Mouse (Mus musculus): ENCODE results near the gene Rnf103. TPM values are rescaled to one million over a fixed set of nuclear protein-coding genes. Genes with fewer than 3 reads are reported as not detected.
A peak's percentile ranks its signal among the peaks of the same experiment; 100 is the strongest.
"Not testable (repeated sequence)": the region's sequence is repeated elsewhere in the genome, so short reads cannot be mapped to it uniquely, and the experiment has no call there.

Rnf103 gene
- 14.8 and 20.1 TPM in 2 replicates for polyA plus RNA-seq (2014; fragmentation: Nextera tagmentation; extraction: Ambion mirVana)

GRCm38 (mm10) chr6:71493675-71494340 lies at the start of gene Rnf103:
Gene Rnf103, plus strand, starts transcription at chr6:71493894.
- Histone ChIP-seq H3K4me3 (ENCODE audit: low read length) (peak within 1 kb of the TSS; percentile 90), H3K4me1 (ENCODE audit: control insufficient read depth, insufficient read depth, low read length) (peaks cover 11% of the 10 kb centered on the region), H3K4me2 (replicated peaks; ENCODE audit: low read depth, low read length) (peak within 1 kb of the TSS; percentile 84), H3K27ac (ENCODE audit: low read depth, low read length) (peak within 1 kb of the TSS; percentile 98), H3K9me3 (ENCODE audit: control insufficient read depth, low read length) (no peaks in the 10 kb centered on the region), H3K27me3 (ENCODE audit: control insufficient read depth, insufficient read depth, low read length) (no peaks in the 10 kb centered on the region), H3K36me3 (ENCODE audit: control insufficient read depth, insufficient read depth, low read length) (peaks cover 7% of the 10 kb centered on the region; the same call in 1 of the 2 replicates), H3K9ac (ENCODE audit: low read depth, low read length) (peak within 1 kb of the TSS; percentile 96)
- WGBS: under 1% methylated on average over 68 of the region's 79 CpGs
- peak; percentile 98 for ATAC-seq (ENCODE audit: low FRiP score, low TSS enrichment)

GRCm38 (mm10) chr6:71444756-71445155 lies 48.9 kb upstream of the Rnf103 start:
- no peak overlapping the region for H3K4me2 ChIP-seq (replicated peaks; ENCODE audit: low read depth, low read length)
- no peak overlapping the region for H3K27ac ChIP-seq (ENCODE audit: low read depth, low read length)
- H3K4me1 ChIP-seq (ENCODE audit: control insufficient read depth, insufficient read depth, low read length): peaks cover 9% of the 10 kb centered on the region; the same call in 1 of the 2 replicates
- H3K36me3 ChIP-seq (ENCODE audit: control insufficient read depth, insufficient read depth, low read length): no peaks in the 10 kb centered on the region
- ATAC-seq (ENCODE audit: low FRiP score, low TSS enrichment): no peak
- WGBS: 57% methylated on average over 1 of the region's 1 CpGs
- H3K9ac ChIP-seq (ENCODE audit: low read depth, low read length): no peak overlapping the region
- H3K27me3 ChIP-seq (ENCODE audit: control insufficient read depth, insufficient read depth, low read length): no peaks in the 10 kb centered on the region
- H3K4me3 ChIP-seq (ENCODE audit: low read length): no peak overlapping the region
- H3K9me3 ChIP-seq (ENCODE audit: control insufficient read depth, low read length): no peaks in the 10 kb centered on the region

- Histone ChIP-seq H3K27me3 (ENCODE audit: control insufficient read depth, insufficient read depth, low read length) (no peaks in the 10 kb centered on the region), H3K9me3 (ENCODE audit: control insufficient read depth, low read length) (no peaks in the 10 kb centered on the region), H3K4me2 (replicated peaks; ENCODE audit: low read depth, low read length) (no peak overlapping the region), H3K4me1 (ENCODE audit: control insufficient read depth, insufficient read depth, low read length) (peaks cover 9% of the 10 kb centered on the region; the same call in 1 of the 2 replicates), H3K27ac (ENCODE audit: low read depth, low read length) (no peak overlapping the region), H3K4me3 (ENCODE audit: low read length) (no peak overlapping the region), H3K36me3 (ENCODE audit: control insufficient read depth, insufficient read depth, low read length) (no peaks in the 10 kb centered on the region), H3K9ac (ENCODE audit: low read depth, low read length) (no peak overlapping the region)
- WGBS: 86% methylated on average over 6 of the region's 6 CpGs
- ATAC-seq (ENCODE audit: low FRiP score, low TSS enrichment): no peak
These were observed 48.1 kb upstream of the Rnf103 start for GRCm38 (mm10) chr6:71445560-71445959.

DNA sequence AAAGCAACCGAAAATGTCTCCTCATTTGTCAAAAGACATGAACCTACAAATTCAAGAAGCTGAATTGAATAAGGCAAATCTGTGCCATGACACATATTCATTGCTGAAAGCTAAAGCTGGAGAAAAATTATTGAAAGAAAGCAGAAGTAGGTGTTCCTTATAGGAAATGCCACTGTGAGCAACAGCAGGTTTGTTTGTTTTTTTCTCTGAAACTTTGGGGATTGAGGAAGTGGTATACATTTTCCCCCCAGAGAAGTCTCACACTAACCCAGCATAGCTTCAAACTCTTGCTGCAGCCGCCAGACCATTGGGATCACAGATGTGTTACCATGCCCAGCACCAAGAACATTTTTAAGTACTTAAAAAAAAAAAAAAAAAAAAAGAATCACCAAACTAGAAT lies 40.9 kb upstream of the Rnf103 start:
- no peak for ATAC-seq (ENCODE audit: low FRiP score, low TSS enrichment)
- no peaks in the 10 kb centered on the region for H3K4me1 ChIP-seq (ENCODE audit: control insufficient read depth, insufficient read depth, low read length)
- no peaks in the 10 kb centered on the region for H3K9me3 ChIP-seq (ENCODE audit: control insufficient read depth, low read length)
- no peak overlapping the region for H3K4me3 ChIP-seq (ENCODE audit: low read length)
- WGBS: 86% methylated on average over 2 of the region's 2 CpGs
- no peaks in the 10 kb centered on the region for H3K27me3 ChIP-seq (ENCODE audit: control insufficient read depth, insufficient read depth, low read length)
- H3K27ac ChIP-seq (ENCODE audit: low read depth, low read length): no peak overlapping the region
- no peak overlapping the region for H3K4me2 ChIP-seq (replicated peaks; ENCODE audit: low read depth, low read length)
- no peak overlapping the region for H3K9ac ChIP-seq (ENCODE audit: low read depth, low read length)
- no peaks in the 10 kb centered on the region for H3K36me3 ChIP-seq (ENCODE audit: control insufficient read depth, insufficient read depth, low read length)

DNA sequence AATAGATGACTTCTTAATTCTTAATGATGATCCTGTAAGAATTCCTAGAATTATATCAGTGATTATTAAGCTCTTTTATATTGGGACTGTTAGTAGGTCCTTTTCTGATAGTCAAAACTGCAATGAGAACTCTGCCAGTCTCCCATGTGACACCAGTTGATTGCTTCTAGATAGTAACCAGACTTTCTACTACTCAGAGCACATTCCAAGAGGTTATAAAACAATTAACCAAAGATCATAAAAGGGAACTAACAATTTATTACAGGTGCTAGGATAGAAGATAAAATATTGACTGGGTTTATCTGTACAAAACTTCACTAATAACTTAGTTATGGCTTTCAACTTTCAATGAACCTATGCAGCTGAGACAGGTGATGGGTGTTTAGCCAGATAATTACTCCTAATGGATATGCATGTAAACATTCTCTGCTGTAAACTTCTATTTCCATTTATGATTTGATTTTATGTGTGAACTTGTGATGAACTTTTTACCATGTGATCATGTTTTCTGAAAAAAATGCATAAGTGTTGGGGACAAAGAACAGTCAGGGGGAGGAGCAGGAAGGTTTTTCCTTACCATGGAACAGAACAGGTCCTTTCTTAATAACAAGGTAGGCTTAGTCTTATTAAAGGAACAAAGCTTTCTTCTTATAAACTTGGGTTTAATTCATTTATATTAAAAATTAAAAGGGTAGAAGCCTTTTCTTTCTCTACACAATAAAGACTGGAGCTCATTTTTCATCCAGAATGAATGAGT lies 39.5 kb upstream of the Rnf103 start:
- not testable (repeated sequence) for H3K4me3 ChIP-seq (ENCODE audit: low read length); ATAC-seq (ENCODE audit: low FRiP score, low TSS enrichment); H3K4me1 ChIP-seq (ENCODE audit: control insufficient read depth, insufficient read depth, low read length); H3K27ac ChIP-seq (ENCODE audit: low read depth, low read length); H3K4me2 ChIP-seq (replicated peaks; ENCODE audit: low read depth, low read length); H3K36me3 ChIP-seq (ENCODE audit: control insufficient read depth, insufficient read depth, low read length); H3K27me3 ChIP-seq (ENCODE audit: control insufficient read depth, insufficient read depth, low read length); H3K9me3 ChIP-seq (ENCODE audit: control insufficient read depth, low read length); H3K9ac ChIP-seq (ENCODE audit: low read depth, low read length)

- H3K27me3 ChIP-seq (ENCODE audit: control insufficient read depth, insufficient read depth, low read length): no peaks in the 10 kb centered on the region
- 66% methylated on average over 8 of the region's 8 CpGs for WGBS
- ATAC-seq (ENCODE audit: low FRiP score, low TSS enrichment): no peak
These were observed 35.6 kb upstream of the Rnf103 start for GRCm38 (mm10) chr6:71457956-71458608.

GRCm38 (mm10) chr6:71465146-71465545 lies 28.5 kb upstream of the Rnf103 start:
- no peak overlapping the region for H3K9ac ChIP-seq (ENCODE audit: low read depth, low read length)
- 93% methylated on average over 3 of the region's 3 CpGs for WGBS
- H3K4me2 ChIP-seq (replicated peaks; ENCODE audit: low read depth, low read length): no peak overlapping the region
- H3K27ac ChIP-seq (ENCODE audit: low read depth, low read length): no peak overlapping the region
- H3K36me3 ChIP-seq (ENCODE audit: control insufficient read depth, insufficient read depth, low read length): no peaks in the 10 kb centered on the region
- H3K4me1 ChIP-seq (ENCODE audit: control insufficient read depth, insufficient read depth, low read length): no peaks in the 10 kb centered on the region
- no peaks in the 10 kb centered on the region for H3K9me3 ChIP-seq (ENCODE audit: control insufficient read depth, low read length)
- no peak for ATAC-seq (ENCODE audit: low FRiP score, low TSS enrichment)
- no peak overlapping the region for H3K4me3 ChIP-seq (ENCODE audit: low read length)
- H3K27me3 ChIP-seq (ENCODE audit: control insufficient read depth, insufficient read depth, low read length): no peaks in the 10 kb centered on the region

More at GRCm38 (mm10) chr6:71457956-71458608, 35.6 kb upstream of the Rnf103 start:
- Histone ChIP-seq H3K4me2 (replicated peaks; ENCODE audit: low read depth, low read length) (no peak overlapping the region), H3K36me3 (ENCODE audit: control insufficient read depth, insufficient read depth, low read length) (no peaks in the 10 kb centered on the region), H3K9ac (ENCODE audit: low read depth, low read length) (no peak overlapping the region), H3K27ac (ENCODE audit: low read depth, low read length) (no peak overlapping the region), H3K4me1 (ENCODE audit: control insufficient read depth, insufficient read depth, low read length) (no peaks in the 10 kb centered on the region), H3K4me3 (ENCODE audit: low read length) (no peak overlapping the region), H3K9me3 (ENCODE audit: control insufficient read depth, low read length) (no peaks in the 10 kb centered on the region)

DNA sequence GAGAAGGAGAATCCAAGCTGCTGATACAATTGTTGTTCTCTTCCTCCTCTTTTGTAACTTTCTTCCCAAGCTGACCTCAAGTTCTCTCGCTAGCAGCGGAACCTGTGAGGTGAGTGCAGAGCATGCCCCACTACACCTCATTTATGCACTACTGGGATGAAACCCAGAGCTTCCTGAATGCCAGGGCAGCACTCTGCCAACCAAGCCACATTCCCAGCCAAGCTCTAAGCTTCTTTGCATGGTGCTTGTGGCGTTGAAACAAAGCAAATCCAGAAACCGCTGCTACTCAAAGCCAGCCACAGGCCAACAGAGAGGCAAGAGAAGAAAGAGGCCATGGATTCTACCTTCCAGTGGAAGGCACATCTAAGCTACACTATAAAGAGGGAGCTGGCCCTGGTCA lies 25.9 kb upstream of the Rnf103 start:
- H3K4me2 ChIP-seq (replicated peaks; ENCODE audit: low read depth, low read length): no peak overlapping the region
- ATAC-seq (ENCODE audit: low FRiP score, low TSS enrichment): no peak
- WGBS: 87% methylated on average over 4 of the region's 4 CpGs

GRCm38 (mm10) chr6:71469291-71469690 lies 24.4 kb upstream of the Rnf103 start:
- no peak overlapping the region for H3K9ac ChIP-seq (ENCODE audit: low read depth, low read length)
- WGBS: 57% methylated on average over 3 of the region's 3 CpGs
- no peaks in the 10 kb centered on the region for H3K4me1 ChIP-seq (ENCODE audit: control insufficient read depth, insufficient read depth, low read length)
- no peak overlapping the region for H3K4me3 ChIP-seq (ENCODE audit: low read length)
- no peak overlapping the region for H3K27ac ChIP-seq (ENCODE audit: low read depth, low read length)
- no peaks in the 10 kb centered on the region for H3K9me3 ChIP-seq (ENCODE audit: control insufficient read depth, low read length)
- H3K36me3 ChIP-seq (ENCODE audit: control insufficient read depth, insufficient read depth, low read length): no peaks in the 10 kb centered on the region
- H3K27me3 ChIP-seq (ENCODE audit: control insufficient read depth, insufficient read depth, low read length): no peaks in the 10 kb centered on the region
- no peak overlapping the region for H3K4me2 ChIP-seq (replicated peaks; ENCODE audit: low read depth, low read length)
- no peak for ATAC-seq (ENCODE audit: low FRiP score, low TSS enrichment)

More for the DNA sequence above, 25.9 kb upstream of the Rnf103 start:
- no peaks in the 10 kb centered on the region for H3K36me3 ChIP-seq (ENCODE audit: control insufficient read depth, insufficient read depth, low read length)
- no peak overlapping the region for H3K4me3 ChIP-seq (ENCODE audit: low read length)
- H3K27ac ChIP-seq (ENCODE audit: low read depth, low read length): no peak overlapping the region
- H3K27me3 ChIP-seq (ENCODE audit: control insufficient read depth, insufficient read depth, low read length): no peaks in the 10 kb centered on the region
- H3K9ac ChIP-seq (ENCODE audit: low read depth, low read length): no peak overlapping the region
- no peaks in the 10 kb centered on the region for H3K4me1 ChIP-seq (ENCODE audit: control insufficient read depth, insufficient read depth, low read length)
- no peaks in the 10 kb centered on the region for H3K9me3 ChIP-seq (ENCODE audit: control insufficient read depth, low read length)
